Mouse (Mus musculus): ENCODE data around the gene Nfkbiz. TPM values are rescaled to one million over a fixed set of nuclear protein-coding genes. Genes with fewer than 3 reads are reported as not detected.
"Not testable (repeated sequence)": the region's sequence is repeated elsewhere in the genome, so short reads cannot be mapped to it uniquely, and the experiment has no call there.

Nfkbiz gene
- polyA plus RNA-seq, 1 experiment from 2014 or later, result 8.0 TPM

DNA sequence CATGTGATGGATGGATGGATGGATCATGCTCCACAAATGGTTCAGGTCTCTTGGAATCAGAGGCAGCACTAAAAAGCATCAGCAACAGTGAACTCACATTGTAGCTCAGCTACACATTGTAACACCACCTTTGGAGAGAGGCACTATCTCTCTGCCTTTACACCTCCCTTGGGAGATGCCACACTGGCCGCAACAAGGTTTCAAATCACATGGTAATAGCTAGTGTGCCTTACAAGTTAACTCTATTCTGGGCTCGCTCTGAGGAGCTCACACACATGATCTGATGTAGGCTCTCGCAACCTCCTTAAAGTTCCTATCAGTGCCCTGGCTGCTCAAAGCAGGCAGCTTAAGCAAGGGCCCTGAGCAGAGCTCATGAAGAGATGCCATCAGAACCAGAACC, 11.8 kb upstream of the Nfkbiz start:
- H3K4me1 ChIP-seq, result no peaks in the 10 kb centered on the region
- H3K27ac ChIP-seq, result no peak overlapping the region
- H3K9me3 ChIP-seq, result no peaks in the 10 kb centered on the region
- H3K4me3 ChIP-seq, result no peak overlapping the region
- no peak overlapping the region for H3K9ac ChIP-seq
- H3K4me2 ChIP-seq, result no peak overlapping the region
- H3K27me3 ChIP-seq, result no peaks in the 10 kb centered on the region
- no peak for ATAC-seq (ENCODE audit: borderline replicate concordance, extremely low read depth, low FRiP score, low TSS enrichment)
- whole genome bisulfite sequencing, result 88% methylated on average over 3 of the region's 3 CpGs
- H3K36me3 ChIP-seq, result no peaks in the 10 kb centered on the region

DNA sequence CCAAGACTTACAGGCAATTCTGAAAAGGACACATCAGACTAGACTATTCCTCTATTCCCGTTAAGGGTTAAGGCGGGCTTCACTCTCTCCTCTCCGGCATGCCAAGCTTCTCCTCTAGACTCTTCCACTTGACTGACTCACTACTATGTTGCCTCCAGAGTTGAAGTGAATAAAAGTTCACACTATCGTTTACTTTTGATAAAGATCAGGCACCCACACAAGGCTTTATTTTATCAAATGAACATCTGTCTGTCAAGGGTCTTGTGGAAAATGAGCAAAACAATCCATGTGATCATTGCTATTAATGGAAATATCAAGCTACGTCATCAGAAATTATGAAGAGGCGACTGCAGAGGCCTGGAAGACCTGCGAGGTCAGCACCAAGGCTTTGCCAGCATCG, 9.0 kb upstream of the Nfkbiz start:
- Histone ChIP-seq H3K4me1 (no peaks in the 10 kb centered on the region), H3K4me2 (no peak overlapping the region), H3K4me3 (no peak overlapping the region), H3K27ac (no peak overlapping the region), H3K27me3 (no peaks in the 10 kb centered on the region), H3K9ac (no peak overlapping the region), H3K9me3 (no peaks in the 10 kb centered on the region), H3K36me3 (peaks cover 5% of the 10 kb centered on the region; the same call in 1 of the 2 replicates)
- 60% methylated on average over 8 of the region's 8 CpGs for WGBS
- no peak for ATAC-seq (ENCODE audit: borderline replicate concordance, extremely low read depth, low FRiP score, low TSS enrichment)

DNA sequence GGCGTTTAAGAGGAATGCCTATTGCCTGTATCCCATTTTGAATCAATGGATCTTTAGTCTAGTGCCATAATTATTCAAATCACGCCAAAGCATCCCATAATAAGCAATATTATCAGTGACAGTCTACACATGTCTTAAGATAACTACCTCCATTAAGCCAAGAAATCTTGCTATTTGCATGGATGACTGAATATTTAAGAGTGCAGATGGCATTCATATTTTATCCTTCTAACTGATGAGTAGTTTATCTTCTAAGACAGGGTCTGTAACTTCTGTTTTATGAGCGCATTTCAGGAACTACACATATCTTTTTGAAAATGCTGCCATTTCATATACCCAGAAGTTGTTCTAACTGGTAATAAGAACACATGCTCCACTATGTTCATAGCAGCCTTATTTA, 6.1 kb upstream of the Nfkbiz start:
- WGBS, result 95% methylated on average over 3 of the region's 3 CpGs
- H3K9ac ChIP-seq, result no peak overlapping the region
- no peak for ATAC-seq (ENCODE audit: borderline replicate concordance, extremely low read depth, low FRiP score, low TSS enrichment)

DNA sequence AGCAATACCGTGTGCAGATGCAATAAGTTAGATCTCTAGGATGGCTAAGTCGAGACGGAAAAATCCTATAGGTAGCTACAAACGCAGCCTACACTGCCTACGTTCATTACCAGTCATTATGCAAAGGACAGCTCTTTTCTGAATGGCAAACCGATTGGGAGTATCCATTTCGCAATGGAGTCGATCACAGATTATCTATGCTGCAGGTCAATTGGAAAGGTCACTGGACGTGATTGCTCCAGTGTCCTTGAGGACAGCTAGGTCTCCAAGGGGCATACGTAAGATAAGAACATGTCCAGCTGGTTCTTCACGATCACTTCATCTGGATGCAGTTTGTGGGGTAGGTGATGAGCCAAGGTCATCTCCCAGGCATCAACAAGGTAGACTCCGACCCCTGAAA, 5.2 kb upstream of the Nfkbiz start:
- no peak overlapping the region for H3K4me3 ChIP-seq
- no peak overlapping the region for H3K4me2 ChIP-seq
- H3K27ac ChIP-seq, result no peak overlapping the region
- WGBS, result 96% methylated on average over 12 of the region's 12 CpGs
- H3K9me3 ChIP-seq, result no peaks in the 10 kb centered on the region
- no peaks in the 10 kb centered on the region for H3K27me3 ChIP-seq
- no peak for ATAC-seq (ENCODE audit: borderline replicate concordance, extremely low read depth, low FRiP score, low TSS enrichment)
- peaks cover 5% of the 10 kb centered on the region; the same call in 1 of the 2 replicates for H3K36me3 ChIP-seq
- no peak overlapping the region for H3K9ac ChIP-seq
- H3K4me1 ChIP-seq, result no peaks in the 10 kb centered on the region

More for the DNA sequence above, 6.1 kb upstream of the Nfkbiz start:
- Histone ChIP-seq H3K27ac (no peak overlapping the region), H3K36me3 (peaks cover 5% of the 10 kb centered on the region; the same call in 1 of the 2 replicates), H3K4me1 (no peaks in the 10 kb centered on the region), H3K4me3 (no peak overlapping the region), H3K27me3 (no peaks in the 10 kb centered on the region), H3K4me2 (no peak overlapping the region), H3K9me3 (no peaks in the 10 kb centered on the region)

DNA sequence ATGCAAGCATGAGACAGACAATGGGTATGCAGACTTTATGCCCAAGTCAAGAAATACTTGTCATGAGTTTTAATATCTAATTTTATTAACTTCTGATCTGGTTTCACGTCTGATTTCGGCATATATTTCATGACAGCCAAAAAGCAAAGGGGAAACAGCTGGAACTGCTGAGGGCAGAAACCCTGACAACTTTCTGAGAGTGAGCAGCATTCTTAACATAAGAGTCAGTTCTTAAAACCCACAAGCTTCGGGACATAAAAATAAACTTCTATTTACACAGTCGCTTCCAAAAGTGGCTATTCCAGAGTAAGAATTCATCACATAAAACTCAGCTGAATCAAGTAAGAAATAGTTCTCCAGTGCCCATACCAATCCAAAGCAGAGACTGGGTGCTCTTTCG, 4.4 kb upstream of the Nfkbiz start:
- H3K4me1 ChIP-seq, result no peaks in the 10 kb centered on the region; the same call in 1 of the 2 replicates
- H3K27me3 ChIP-seq, result no peaks in the 10 kb centered on the region
- no peaks in the 10 kb centered on the region for H3K9me3 ChIP-seq
- 76% methylated on average over 5 of the region's 5 CpGs for WGBS
- no peak for ATAC-seq (ENCODE audit: borderline replicate concordance, extremely low read depth, low FRiP score, low TSS enrichment)
- H3K4me3 ChIP-seq, result no peak overlapping the region
- peaks cover 5% of the 10 kb centered on the region; the same call in 1 of the 2 replicates for H3K36me3 ChIP-seq
- H3K4me2 ChIP-seq, result no peak overlapping the region
- H3K9ac ChIP-seq, result no peak overlapping the region
- H3K27ac ChIP-seq, result no peak overlapping the region

DNA sequence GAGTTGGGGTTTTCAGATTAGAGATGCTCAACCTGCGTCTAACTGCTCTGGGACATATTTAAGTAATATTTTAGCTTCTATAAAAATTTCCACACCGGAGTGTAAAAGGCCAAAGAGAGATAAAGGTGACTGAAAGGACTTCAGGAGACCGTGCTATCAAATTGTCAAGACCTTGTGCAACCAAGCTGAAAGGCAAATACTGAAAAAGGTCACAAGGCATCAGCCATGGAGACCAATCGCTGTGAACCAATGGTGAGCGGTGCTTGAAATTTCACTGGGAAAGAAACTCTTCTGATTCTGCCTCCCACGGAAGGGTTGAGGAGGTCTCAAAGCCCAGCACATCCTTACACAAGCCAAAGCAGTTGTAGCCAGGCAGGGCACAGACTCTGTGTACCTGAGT, 2.8 kb upstream of the Nfkbiz start:
- Histone ChIP-seq H3K4me1 (no peaks in the 10 kb centered on the region; the same call in 1 of the 2 replicates), H3K27ac (no peak overlapping the region), H3K36me3 (peaks cover 5% of the 10 kb centered on the region; the same call in 1 of the 2 replicates), H3K4me3 (no peak overlapping the region), H3K27me3 (no peaks in the 10 kb centered on the region), H3K9ac (no peak overlapping the region), H3K9me3 (no peaks in the 10 kb centered on the region), H3K4me2 (no peak overlapping the region)
- ATAC-seq (ENCODE audit: borderline replicate concordance, extremely low read depth, low FRiP score, low TSS enrichment), result no peak
- WGBS, result 86% methylated on average over 6 of the region's 6 CpGs

DNA sequence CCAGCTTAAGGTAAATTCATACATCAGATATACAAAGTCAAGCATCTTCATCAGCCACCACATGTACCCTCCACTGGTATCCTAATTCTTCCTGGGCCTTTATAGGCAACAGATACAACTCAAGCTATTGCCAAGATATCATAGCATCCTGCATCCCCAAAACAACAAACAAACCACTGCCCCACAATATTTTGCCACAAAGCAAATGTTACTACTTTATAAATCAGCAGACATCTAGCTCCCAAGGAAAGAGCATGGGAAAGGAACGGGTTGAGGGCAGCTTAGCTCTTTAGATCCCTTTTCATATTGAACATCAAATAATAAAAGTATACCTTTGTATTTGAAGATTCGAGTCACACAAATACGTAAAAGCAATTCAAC, 580 bp downstream of the Nfkbiz start:
- Histone ChIP-seq H3K9me3 (no peaks in the 10 kb centered on the region), H3K4me2 (peak overlapping the region; percentile 70), H3K36me3 (no peaks in the 10 kb centered on the region), H3K9ac (peak overlapping the region; percentile 71; the same call in 1 of the 2 replicates), H3K27ac (peak overlapping the region; percentile 89; the same call in 1 of the 2 replicates), H3K4me3 (peak overlapping the region; percentile 61), H3K27me3 (no peaks in the 10 kb centered on the region), H3K4me1 (no peaks in the 10 kb centered on the region; the same call in 1 of the 2 replicates)
- ATAC-seq (ENCODE audit: borderline replicate concordance, extremely low read depth, low FRiP score, low TSS enrichment), result no peak
- WGBS, result 8% methylated on average over 3 of the region's 3 CpGs

DNA sequence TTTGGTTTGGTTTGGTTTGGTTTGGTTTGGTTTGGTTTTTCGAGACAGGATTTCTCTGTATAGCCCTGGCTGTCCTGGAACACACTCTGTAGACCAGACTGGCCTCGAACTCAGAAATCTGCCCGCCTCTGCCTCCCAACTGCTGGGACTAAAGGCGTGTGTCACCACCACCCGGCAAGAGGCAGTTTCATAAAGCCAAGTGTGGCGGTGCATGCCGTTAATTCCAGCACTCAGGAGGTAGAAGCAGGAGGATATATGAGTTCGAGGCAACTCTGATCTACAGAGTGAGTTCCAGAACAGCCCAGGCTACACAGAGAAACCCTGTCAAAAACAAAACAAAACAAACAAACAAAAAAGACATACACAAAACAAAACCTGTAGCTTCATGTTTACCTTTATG, 1.0 kb downstream of the Nfkbiz start:
- H3K9ac ChIP-seq; H3K4me3 ChIP-seq; H3K27me3 ChIP-seq; H3K36me3 ChIP-seq; H3K27ac ChIP-seq; ATAC-seq (ENCODE audit: borderline replicate concordance, extremely low read depth, low FRiP score, low TSS enrichment); H3K9me3 ChIP-seq; H3K4me1 ChIP-seq: not testable (repeated sequence)
- peak overlapping the region; percentile 70; the same call in 1 of the 2 replicates for H3K4me2 ChIP-seq
- 94% methylated on average over 8 of the region's 8 CpGs for WGBS

DNA sequence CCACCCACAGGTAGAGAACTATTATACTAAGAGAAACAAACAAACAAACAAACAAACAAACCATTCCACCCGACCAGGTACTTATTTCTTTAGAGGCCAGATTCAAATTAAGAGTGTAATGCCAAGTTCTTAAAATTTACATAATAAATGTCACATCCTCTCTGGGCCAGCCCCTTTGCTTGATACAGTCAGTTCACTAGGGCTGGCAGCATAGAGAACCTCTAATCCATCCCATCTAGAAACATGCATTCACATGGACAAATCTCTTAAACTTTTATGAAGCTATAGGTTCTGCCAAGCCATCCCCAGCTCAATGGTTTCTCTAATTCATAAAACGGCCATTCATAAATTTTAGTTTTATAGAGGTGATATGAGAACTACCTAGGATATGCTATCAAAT, 1.5 kb downstream of the Nfkbiz start:
- H3K9me3 ChIP-seq, result no peaks in the 10 kb centered on the region
- WGBS, result 68% methylated on average over 2 of the region's 2 CpGs
- no peaks in the 10 kb centered on the region; the same call in 1 of the 2 replicates for H3K4me1 ChIP-seq
- H3K27ac ChIP-seq, result no peak overlapping the region
- no peak overlapping the region for H3K4me3 ChIP-seq
- H3K9ac ChIP-seq, result no peak overlapping the region
- H3K27me3 ChIP-seq, result no peaks in the 10 kb centered on the region
- no peaks in the 10 kb centered on the region for H3K36me3 ChIP-seq
- H3K4me2 ChIP-seq, result no peak overlapping the region
- no peak for ATAC-seq (ENCODE audit: borderline replicate concordance, extremely low read depth, low FRiP score, low TSS enrichment)

DNA sequence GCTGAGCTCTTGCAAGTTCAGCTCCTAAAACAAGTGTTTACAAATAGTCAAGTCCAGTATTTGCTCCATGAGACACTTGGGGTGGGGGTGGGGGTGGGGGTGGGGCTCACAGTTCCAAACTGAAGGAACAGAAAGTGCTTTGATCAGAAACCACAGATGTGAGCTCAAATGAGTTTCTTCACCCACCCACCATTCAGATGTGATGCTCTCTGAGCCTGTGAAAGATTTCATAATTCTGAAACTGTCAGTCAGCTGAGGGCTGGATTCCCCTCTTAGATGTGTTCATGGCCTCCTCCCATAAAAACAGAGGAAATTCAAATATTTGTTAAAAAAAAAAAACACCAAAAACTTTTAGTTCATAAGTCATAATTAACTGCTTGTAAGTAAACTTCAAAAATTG, 2.9 kb downstream of the Nfkbiz start:
- ATAC-seq (ENCODE audit: borderline replicate concordance, extremely low read depth, low FRiP score, low TSS enrichment), result no peak
- Histone ChIP-seq H3K9me3 (no peaks in the 10 kb centered on the region), H3K9ac (no peak overlapping the region), H3K27me3 (no peaks in the 10 kb centered on the region), H3K36me3 (no peaks in the 10 kb centered on the region), H3K4me1 (no peaks in the 10 kb centered on the region; the same call in 1 of the 2 replicates), H3K4me2 (no peak overlapping the region), H3K27ac (no peak overlapping the region), H3K4me3 (no peak overlapping the region)

DNA sequence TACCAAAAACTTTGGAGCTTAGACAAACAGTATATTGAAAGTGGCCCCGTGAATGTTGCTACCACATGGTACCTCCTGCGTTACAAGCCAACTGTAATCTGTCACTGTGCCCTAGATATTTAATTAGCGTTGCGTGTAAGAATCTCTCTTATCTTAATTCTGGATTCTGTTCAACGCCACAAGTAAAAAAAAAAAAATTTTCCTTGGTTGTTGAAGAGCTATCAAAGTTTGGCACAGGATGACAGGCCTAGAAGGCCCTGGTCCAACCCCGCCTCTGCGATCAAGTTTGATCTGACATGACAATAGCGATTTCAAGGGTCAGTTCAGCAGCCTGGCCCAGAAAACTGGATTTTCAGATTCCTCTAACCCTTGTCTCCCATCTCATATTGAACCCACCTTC, 6.1 kb downstream of the Nfkbiz start:
- Histone ChIP-seq H3K27ac (no peak overlapping the region), H3K4me3 (no peak overlapping the region), H3K4me2 (no peak overlapping the region), H3K36me3 (no peaks in the 10 kb centered on the region), H3K9ac (no peak overlapping the region), H3K4me1 (no peaks in the 10 kb centered on the region; the same call in 1 of the 2 replicates), H3K9me3 (no peaks in the 10 kb centered on the region), H3K27me3 (no peaks in the 10 kb centered on the region)
- ATAC-seq (ENCODE audit: borderline replicate concordance, extremely low read depth, low FRiP score, low TSS enrichment), result no peak
- 72% methylated on average over 8 of the region's 8 CpGs for WGBS

DNA sequence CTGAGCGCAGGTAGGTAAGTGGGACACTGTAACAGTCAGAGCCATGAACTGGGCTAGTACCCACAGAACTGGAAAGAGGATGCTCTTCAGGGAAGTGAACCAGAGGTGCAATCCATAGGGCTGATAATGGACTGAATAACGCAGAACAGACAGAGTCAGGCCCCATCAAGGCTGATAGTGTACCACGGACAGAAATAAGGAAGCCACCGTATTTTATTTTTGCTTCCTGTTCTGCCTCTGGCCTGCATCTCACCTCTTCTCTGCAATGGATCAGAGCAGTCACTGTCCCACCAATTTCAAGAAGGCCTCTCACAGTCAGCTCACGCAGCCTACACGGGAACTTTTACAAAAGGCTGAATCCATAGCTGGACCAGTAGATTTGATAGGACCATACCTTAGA, 6.7 kb downstream of the Nfkbiz start:
- H3K4me1 ChIP-seq, result no peaks in the 10 kb centered on the region
- H3K36me3 ChIP-seq, result no peaks in the 10 kb centered on the region
- H3K4me2 ChIP-seq, result no peak overlapping the region
- no peak overlapping the region for H3K9ac ChIP-seq
- no peaks in the 10 kb centered on the region for H3K9me3 ChIP-seq
- WGBS, result 95% methylated on average over 6 of the region's 6 CpGs
- no peak for ATAC-seq (ENCODE audit: borderline replicate concordance, extremely low read depth, low FRiP score, low TSS enrichment)
- no peaks in the 10 kb centered on the region for H3K27me3 ChIP-seq
- no peak overlapping the region for H3K4me3 ChIP-seq
- no peak overlapping the region for H3K27ac ChIP-seq

DNA sequence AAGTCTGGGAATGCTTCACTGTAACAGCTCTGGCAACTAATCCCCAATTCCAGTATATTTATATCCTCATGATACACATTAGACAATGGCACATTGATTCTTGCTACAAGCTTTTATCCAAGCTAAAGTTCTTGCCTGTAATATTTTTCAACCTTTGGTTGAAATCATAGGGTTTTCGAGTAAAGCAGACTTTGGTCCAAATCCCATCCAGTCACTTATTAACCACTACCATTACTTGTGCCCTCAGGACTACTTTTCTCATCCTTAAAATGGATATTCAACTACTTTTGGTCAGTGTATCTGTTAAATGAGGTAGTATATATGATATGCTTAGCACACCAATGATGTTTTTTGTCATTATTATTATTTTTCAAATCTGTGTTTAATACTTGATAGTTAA, 7.2 kb downstream of the Nfkbiz start:
- H3K36me3 ChIP-seq, result no peaks in the 10 kb centered on the region
- H3K9me3 ChIP-seq, result no peaks in the 10 kb centered on the region
- no peak overlapping the region for H3K4me3 ChIP-seq
- no peak for ATAC-seq (ENCODE audit: borderline replicate concordance, extremely low read depth, low FRiP score, low TSS enrichment)
- no peak overlapping the region for H3K9ac ChIP-seq
- no peak overlapping the region for H3K4me2 ChIP-seq
- 93% methylated on average over 1 of the region's 1 CpGs for WGBS
- H3K4me1 ChIP-seq, result no peaks in the 10 kb centered on the region
- H3K27me3 ChIP-seq, result no peaks in the 10 kb centered on the region
- no peak overlapping the region for H3K27ac ChIP-seq
